Mouse (Mus musculus): ENCODE results near the gene Stk11. TPM values are rescaled to one million over a fixed set of nuclear protein-coding genes. Genes with fewer than 3 reads are reported as not detected.
A peak's percentile ranks its signal among the peaks of the same experiment; 100 is the strongest.

Gene Stk11
- polyA plus RNA-seq, 1 experiment from 2014 or later = 24.6 TPM

DNA sequence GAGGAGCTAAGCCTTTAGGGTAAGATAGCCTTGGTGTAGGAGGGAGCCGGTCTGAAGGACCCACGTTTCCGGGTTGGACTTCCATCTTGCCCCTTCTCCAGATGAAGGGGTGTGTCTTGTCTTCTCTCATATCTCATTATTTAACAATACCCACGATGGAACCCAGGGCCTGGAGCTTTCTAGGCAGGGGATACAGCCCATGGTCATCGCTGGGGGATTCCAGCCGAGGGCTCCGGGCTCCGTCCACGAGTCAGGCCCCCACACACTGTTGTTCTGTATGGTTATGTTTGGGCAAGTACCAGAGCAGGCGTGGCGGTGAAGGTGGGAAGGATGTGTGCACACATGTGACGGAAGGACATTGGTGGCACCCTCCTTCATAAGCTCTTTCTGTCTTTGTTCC lies 28.6 kb downstream of the Stk11 start:
- no peaks in the 10 kb centered on the region for H3K27me3 ChIP-seq (ENCODE audit: control insufficient read depth, insufficient read depth, low read length)
- H3K27ac ChIP-seq = no peak overlapping the region
- H3K4me1 ChIP-seq (replicated peaks; ENCODE audit: control insufficient read depth, insufficient read depth, low read length) = peaks cover 13% of the 10 kb centered on the region
- no peak overlapping the region for H3K4me2 ChIP-seq (replicated peaks)
- no peak for DNase-seq (ENCODE audit: low spot score)
- no peaks in the 10 kb centered on the region for H3K9me3 ChIP-seq (ENCODE audit: control insufficient read depth, low read length)
- no peak overlapping the region for H3K4me3 ChIP-seq (replicated peaks; ENCODE audit: low read length)
- ATAC-seq (ENCODE audit: low FRiP score) = no peak
- 95% methylated on average over 12 of the region's 12 CpGs for WGBS
- no peak overlapping the region for H3K9ac ChIP-seq
- H3K36me3 ChIP-seq (replicated peaks; ENCODE audit: control insufficient read depth, insufficient read depth) = peaks cover 32% of the 10 kb centered on the region

DNA sequence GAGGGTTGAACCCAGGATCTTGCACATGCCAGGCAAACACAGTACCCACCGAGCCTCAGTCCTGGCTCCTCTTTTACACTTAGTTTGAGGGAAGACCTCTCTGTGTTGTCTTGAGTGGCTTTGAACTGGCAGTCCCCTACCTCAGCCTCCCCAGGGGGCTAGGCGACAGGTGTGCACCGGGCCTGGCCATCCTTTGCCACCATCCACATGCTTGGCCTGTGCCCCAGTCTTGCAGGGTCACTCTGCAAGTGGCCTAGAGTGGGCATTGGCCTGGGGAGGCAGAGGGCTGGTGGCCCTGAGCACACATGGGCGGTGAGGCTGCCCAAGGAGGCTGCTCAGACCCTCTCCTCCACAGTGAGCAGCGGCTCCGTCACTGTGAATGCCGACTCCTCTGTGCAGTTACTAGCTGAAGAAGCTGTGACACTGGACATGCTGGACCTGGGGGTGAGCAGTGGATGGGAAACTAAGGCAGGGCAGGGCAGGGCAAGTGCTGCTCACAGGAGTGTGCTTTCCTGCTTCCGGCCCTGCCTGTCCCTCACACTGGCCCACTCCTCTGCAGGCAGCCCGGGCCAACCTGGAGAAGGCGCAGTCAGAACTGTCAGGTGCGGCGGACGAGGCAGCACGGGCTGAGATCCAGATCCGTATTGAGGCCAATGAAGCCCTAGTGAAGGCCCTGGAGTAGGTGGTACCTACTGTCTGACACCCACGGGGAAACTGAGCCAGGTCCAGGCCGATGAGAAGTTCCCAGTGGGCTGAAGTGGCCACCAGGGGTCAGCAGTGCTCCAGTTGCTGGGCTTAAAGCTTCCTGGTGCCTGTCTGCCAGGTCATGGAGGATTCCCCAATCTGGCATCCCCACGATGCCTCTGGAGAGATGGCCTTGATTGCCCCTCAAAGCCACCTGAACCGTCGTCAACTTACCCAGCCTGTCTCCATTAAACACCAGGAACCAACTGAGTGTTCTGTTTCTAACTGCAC lies 29.5 kb downstream of the Stk11 start:
- H3K4me2 ChIP-seq (replicated peaks) = 0 out of 2 replicates have a peak overlapping the region, but pooled peaks have one; percentile 10
- no peaks in the 10 kb centered on the region for H3K27me3 ChIP-seq (ENCODE audit: control insufficient read depth, insufficient read depth, low read length)
- DNase-seq (ENCODE audit: low spot score) = peak; percentile 72
- ATAC-seq (ENCODE audit: low FRiP score) = no peak
- H3K27ac ChIP-seq = no peak overlapping the region
- H3K9ac ChIP-seq = no peak overlapping the region
- H3K9me3 ChIP-seq (ENCODE audit: control insufficient read depth, low read length) = no peaks in the 10 kb centered on the region
- peaks cover 36% of the 10 kb centered on the region for H3K36me3 ChIP-seq (replicated peaks; ENCODE audit: control insufficient read depth, insufficient read depth)
- H3K4me3 ChIP-seq (replicated peaks; ENCODE audit: low read length) = no peak overlapping the region
- WGBS = 71% methylated on average over 20 of the region's 20 CpGs
- H3K4me1 ChIP-seq (replicated peaks; ENCODE audit: control insufficient read depth, insufficient read depth, low read length) = peaks cover 8% of the 10 kb centered on the region

DNA sequence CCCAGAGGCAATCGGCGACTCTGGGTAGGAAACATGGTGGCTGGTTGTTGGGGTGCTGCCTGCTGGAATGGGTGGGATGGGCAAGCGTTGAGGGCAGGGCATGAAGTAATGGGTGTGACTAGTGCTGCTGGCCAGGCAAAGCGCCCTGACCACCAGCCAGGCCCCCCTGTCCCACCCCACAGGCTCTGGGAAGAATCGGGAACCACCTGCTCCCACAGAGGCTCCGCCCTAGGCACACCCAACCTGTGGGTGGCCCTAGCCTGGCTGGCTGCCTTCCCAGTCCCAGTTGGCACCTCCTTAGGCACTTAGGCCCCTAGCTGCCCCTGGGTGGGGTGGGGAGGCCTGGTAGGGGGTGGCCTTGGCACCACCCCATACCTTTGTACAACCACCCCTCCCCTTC lies 30.3 kb downstream of the Stk11 start:
- Histone ChIP-seq H3K4me2 (replicated peaks) (0 out of 2 replicates have a peak overlapping the region, but pooled peaks have one; percentile 10), H3K4me1 (replicated peaks; ENCODE audit: control insufficient read depth, insufficient read depth, low read length) (peaks cover 8% of the 10 kb centered on the region), H3K27ac (no peak overlapping the region)

DNA sequence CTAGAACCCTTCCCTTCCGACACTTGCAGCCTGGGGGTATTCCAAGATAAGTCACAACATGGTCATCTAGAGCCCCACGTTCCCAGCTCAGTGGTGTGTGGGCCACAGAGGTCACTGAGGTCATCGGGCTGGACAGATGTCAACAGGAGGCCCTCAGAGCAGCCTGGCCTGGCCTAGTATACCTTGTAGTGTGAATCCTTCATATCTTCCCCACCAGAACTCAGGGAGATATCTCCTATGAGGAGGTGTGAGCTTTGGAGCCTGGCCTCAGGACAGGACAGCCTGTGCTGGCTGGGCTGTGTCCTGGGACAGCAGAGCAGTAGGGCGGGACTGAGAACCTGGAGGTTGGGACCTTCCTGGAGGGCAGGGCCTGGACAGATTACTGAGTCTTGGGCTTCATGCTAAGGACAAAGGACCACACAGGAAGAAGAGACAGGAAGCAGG lies 31.0 kb downstream of the Stk11 start:
- WGBS = 79% methylated on average over 4 of the region's 4 CpGs
- Histone ChIP-seq H3K4me3 (replicated peaks; ENCODE audit: low read length) (no peak overlapping the region), H3K9ac (no peak overlapping the region), H3K4me1 (replicated peaks; ENCODE audit: control insufficient read depth, insufficient read depth, low read length) (peaks cover 8% of the 10 kb centered on the region), H3K36me3 (replicated peaks; ENCODE audit: control insufficient read depth, insufficient read depth) (peaks cover 40% of the 10 kb centered on the region), H3K27me3 (ENCODE audit: control insufficient read depth, insufficient read depth, low read length) (no peaks in the 10 kb centered on the region), H3K9me3 (ENCODE audit: control insufficient read depth, low read length) (no peaks in the 10 kb centered on the region), H3K4me2 (replicated peaks) (no peak overlapping the region), H3K27ac (no peak overlapping the region)
- DNase-seq (ENCODE audit: low spot score) (no peak), ATAC-seq (ENCODE audit: low FRiP score) (no peak)

More for the DNA sequence above, 30.3 kb downstream of the Stk11 start:
- Histone ChIP-seq H3K9me3 (ENCODE audit: control insufficient read depth, low read length) (no peaks in the 10 kb centered on the region), H3K9ac (no peak overlapping the region), H3K36me3 (replicated peaks; ENCODE audit: control insufficient read depth, insufficient read depth) (peaks cover 36% of the 10 kb centered on the region), H3K27me3 (ENCODE audit: control insufficient read depth, insufficient read depth, low read length) (no peaks in the 10 kb centered on the region), H3K4me3 (replicated peaks; ENCODE audit: low read length) (no peak overlapping the region)
- DNase-seq (ENCODE audit: low spot score) (no peak), ATAC-seq (ENCODE audit: low FRiP score) (no peak)
- WGBS = 89% methylated on average over 6 of the region's 6 CpGs

DNA sequence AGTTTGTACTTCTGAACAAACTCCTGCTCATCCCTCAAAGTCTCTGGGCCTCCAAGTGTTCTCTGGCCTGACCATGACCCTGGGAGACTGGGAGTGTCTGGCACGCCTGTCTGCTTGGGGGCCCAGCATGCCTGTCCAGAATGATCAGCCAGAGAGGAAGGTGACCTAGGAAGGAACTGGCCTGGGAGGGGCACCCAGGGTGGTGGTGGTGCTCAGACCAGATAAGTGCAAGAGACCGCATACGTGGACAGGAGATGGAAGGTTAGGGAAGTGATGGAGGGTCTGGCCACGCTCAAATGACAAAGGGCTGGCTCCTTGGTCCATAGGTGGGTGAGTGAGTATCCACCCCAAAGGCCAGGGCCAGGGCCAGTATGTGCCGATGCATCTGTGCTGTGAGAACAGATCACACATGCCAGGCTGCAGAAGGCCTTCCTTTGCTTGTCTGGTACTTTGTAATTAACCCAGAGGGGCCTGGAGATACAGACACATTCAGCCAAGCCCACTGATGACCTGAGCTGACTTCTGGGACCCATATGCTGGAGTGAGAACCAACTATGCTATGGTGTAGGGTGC lies 31.6 kb downstream of the Stk11 start:
- peak overlapping the region; percentile 100 for H3K9ac ChIP-seq
- H3K27me3 ChIP-seq (ENCODE audit: control insufficient read depth, insufficient read depth, low read length) = no peaks in the 10 kb centered on the region
- peaks cover 46% of the 10 kb centered on the region for H3K36me3 ChIP-seq (replicated peaks; ENCODE audit: control insufficient read depth, insufficient read depth)
- DNase-seq (ENCODE audit: low spot score) (no peak), ATAC-seq (ENCODE audit: low FRiP score) (no peak)
- WGBS = 74% methylated on average over 5 of the region's 5 CpGs
- H3K4me1 ChIP-seq (replicated peaks; ENCODE audit: control insufficient read depth, insufficient read depth, low read length) = peaks cover 14% of the 10 kb centered on the region
- H3K4me2 ChIP-seq (replicated peaks) = peak overlapping the region; percentile 100
- peak overlapping the region; percentile 99 for H3K27ac ChIP-seq
- H3K9me3 ChIP-seq (ENCODE audit: control insufficient read depth, low read length) = no peaks in the 10 kb centered on the region
- peak overlapping the region; percentile 100; the same call in 1 of the 2 replicates for H3K4me3 ChIP-seq (replicated peaks; ENCODE audit: low read length)

DNA sequence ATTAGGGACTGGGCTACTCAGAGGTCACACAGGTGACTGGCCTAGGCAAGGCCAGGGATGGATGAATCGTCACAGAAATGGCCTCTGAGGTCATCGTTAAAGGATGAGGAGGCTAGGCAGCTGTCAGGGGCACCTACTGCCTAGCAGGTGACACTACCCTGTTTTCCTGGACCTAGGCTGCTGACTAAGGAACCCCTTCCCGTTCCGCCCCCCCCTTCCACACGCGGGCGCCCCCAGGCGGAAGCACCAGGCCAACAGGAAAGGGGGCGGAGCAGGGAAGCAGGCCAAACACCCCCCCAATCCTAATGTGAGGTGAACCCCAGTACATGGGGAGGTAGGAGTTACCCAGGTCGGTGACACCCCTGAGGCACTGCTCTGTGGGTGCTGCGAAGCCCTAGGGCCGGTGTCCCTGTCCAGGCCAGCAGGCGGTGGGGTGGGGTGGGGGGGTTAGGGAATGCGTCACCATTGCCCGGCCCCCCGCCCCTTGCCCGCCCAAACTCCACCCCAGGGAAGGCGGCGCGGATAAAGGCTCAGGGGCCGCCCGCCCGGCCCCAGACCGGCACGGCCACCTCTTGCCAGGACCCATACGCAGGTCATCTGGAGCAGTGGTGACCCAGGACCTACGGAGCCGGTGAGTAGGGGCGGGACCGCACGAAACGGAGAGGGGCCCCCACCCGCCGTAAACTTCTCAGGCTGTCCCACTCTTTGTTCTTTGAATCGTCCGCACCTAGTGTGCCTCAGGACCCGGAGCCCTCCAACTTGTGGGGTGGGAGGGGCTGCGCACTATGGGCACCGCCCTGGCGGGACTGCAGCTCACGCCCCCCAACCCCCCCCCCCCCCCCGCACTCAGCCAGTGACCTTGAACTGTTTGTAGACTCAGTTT lies 32.4 kb downstream of the Stk11 start, which contains the start of gene Midn:
Midn (plus strand) TSS at position 554 of the 883 bp plus-strand sequence.
- peak; percentile 67 for DNase-seq (ENCODE audit: low spot score)
- 2% methylated on average over 38 of the region's 42 CpGs for WGBS
- H3K4me3 ChIP-seq (replicated peaks; ENCODE audit: low read length) = peak within 1 kb of the TSS; percentile 100
- no peaks in the 10 kb centered on the region for H3K9me3 ChIP-seq (ENCODE audit: control insufficient read depth, low read length)
- no peaks in the 10 kb centered on the region for H3K27me3 ChIP-seq (ENCODE audit: control insufficient read depth, insufficient read depth, low read length)
- peak; percentile 18; the same call in 1 of the 2 replicates for ATAC-seq (ENCODE audit: low FRiP score)
- peaks cover 17% of the 10 kb centered on the region for H3K4me1 ChIP-seq (replicated peaks; ENCODE audit: control insufficient read depth, insufficient read depth, low read length)
- H3K4me2 ChIP-seq (replicated peaks) = peak within 1 kb of the TSS; percentile 100
- H3K27ac ChIP-seq = peak within 1 kb of the TSS; percentile 99
- peak within 1 kb of the TSS; percentile 100 for H3K9ac ChIP-seq
- H3K36me3 ChIP-seq (replicated peaks; ENCODE audit: control insufficient read depth, insufficient read depth) = peaks cover 54% of the 10 kb centered on the region

DNA sequence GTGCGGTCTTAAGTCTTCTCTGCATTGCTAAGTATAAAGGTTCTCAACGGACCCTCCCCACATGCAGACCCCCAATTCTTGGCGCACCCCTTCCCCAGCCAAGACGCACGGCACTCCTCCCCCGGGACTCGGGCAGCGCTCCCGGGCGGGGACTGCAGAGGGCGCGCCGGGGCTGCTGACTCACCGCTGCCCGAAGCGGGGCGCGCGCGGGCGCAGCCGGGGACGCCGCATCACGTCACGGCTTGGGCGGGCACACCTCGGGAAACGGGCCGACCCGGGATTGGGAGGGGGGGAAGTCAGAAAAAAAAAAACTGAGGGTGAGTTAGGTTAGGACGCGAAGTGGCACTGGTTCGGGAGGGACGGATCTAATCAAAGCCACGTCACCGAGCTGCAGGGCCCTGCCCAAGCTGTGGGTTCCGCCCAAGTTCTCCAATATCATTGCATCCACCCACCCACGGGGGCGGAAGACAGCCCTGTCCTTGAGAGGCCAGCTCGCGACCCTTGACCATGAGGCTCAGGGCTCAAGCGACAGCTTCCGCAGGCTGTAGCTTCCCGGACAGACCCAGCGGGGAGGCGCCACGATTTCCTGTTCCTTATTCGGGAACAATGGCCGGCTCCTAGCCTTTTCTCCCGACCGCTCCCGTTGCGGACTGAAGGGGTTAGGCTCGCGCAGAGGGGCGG lies 33.1 kb downstream of the Stk11 start:
- Histone ChIP-seq H3K27me3 (ENCODE audit: control insufficient read depth, insufficient read depth, low read length) (no peaks in the 10 kb centered on the region), H3K9me3 (ENCODE audit: control insufficient read depth, low read length) (no peaks in the 10 kb centered on the region), H3K27ac (peak overlapping the region; percentile 99), H3K9ac (peak overlapping the region; percentile 100), H3K36me3 (replicated peaks; ENCODE audit: control insufficient read depth, insufficient read depth) (peaks cover 57% of the 10 kb centered on the region), H3K4me2 (replicated peaks) (peak overlapping the region; percentile 100), H3K4me3 (replicated peaks; ENCODE audit: low read length) (peak overlapping the region; percentile 100), H3K4me1 (replicated peaks; ENCODE audit: control insufficient read depth, insufficient read depth, low read length) (peaks cover 21% of the 10 kb centered on the region)
- peak; percentile 92 for DNase-seq (ENCODE audit: low spot score)
- ATAC-seq (ENCODE audit: low FRiP score) = peak; percentile 37
- under 1% methylated on average over 56 of the region's 57 CpGs for WGBS
